In genomic region chr11:11656995-11657530, GRCm38 (mm10) we compare ENCODE assay signal across 12 mouse cellular contexts. TPM values are rescaled to one million over a fixed set of nuclear protein-coding genes. Genes with fewer than 3 reads are reported as not detected.
DNase-seq lines count a peak whose midpoint lies in the region; ATAC-seq lines count a peak whose summit lies in the region.
"Had no signal": no experiment of that assay in that cellular context is flagged by ENCODE, and none has a peak within 500 bp of the region (broad histone marks: within the 10 kb centered on the region; RNA-seq: fewer than 3 reads in every experiment).

No protein-coding gene starts in this region.

- WGBS in kidney, embryonic 15.5 days = 32% methylated on average over 5 of the region's 5 CpGs
- WGBS in midbrain, embryonic 14.5 days = 78% methylated on average over 5 of the region's 5 CpGs

- no peak overlapping the region for H3K27ac ChIP-seq in kidney, embryonic 15.5 days
- H3K27ac ChIP-seq in midbrain, embryonic 14.5 days (replicated peaks; ENCODE audit: low read depth, low read length) = no peak overlapping the region

- H3K4me2 ChIP-seq in kidney, embryonic 15.5 days = no peak overlapping the region
- H3K4me2 ChIP-seq in midbrain, embryonic 14.5 days (ENCODE audit: low read length) = no peak overlapping the region

- DNase-seq in kidney, postnatal 36 days = no peak
- DNase-seq in c-Kit-positive CD71-negative TER-119-negative erythroid progenitor cells, embryonic 14.5 days (ENCODE audit: low read depth) = peak; percentile 62
- peak; percentile 6 for DNase-seq in lung, postnatal 10 days
- DNase-seq in thymus, postnatal 0 days (ENCODE audit: low spot score) = peak; percentile 78
- DNase-seq in midbrain, embryonic 14.5 days = no peak
- no peak for DNase-seq in layer of hippocampus, postnatal 25 days (ENCODE audit: extremely low spot score in 1 of 2, low spot score in 1 of 2)
- DNase-seq: heart, postnatal 14 days; retina, postnatal 1 day had no signal

- H3K9ac ChIP-seq in kidney, embryonic 15.5 days = no peak overlapping the region
- no peak overlapping the region for H3K9ac ChIP-seq in midbrain, embryonic 14.5 days (replicated peaks; ENCODE audit: low read length)

- no peaks in the 10 kb centered on the region for H3K27me3 ChIP-seq in kidney, embryonic 15.5 days
- H3K27me3 ChIP-seq in midbrain, embryonic 14.5 days (ENCODE audit: control insufficient read depth, insufficient read depth, low read length) = no peaks in the 10 kb centered on the region

- H3K9me3 ChIP-seq in kidney, embryonic 15.5 days (replicated peaks) = no peaks in the 10 kb centered on the region
- no peaks in the 10 kb centered on the region for H3K9me3 ChIP-seq in midbrain, embryonic 14.5 days (ENCODE audit: control insufficient read depth, low read length)

- peak; percentile 66 for ATAC-seq in kidney, embryonic 15.5 days (replicated peaks; ENCODE audit: low FRiP score)
- ATAC-seq in midbrain, embryonic 14.5 days (ENCODE audit: low FRiP score, low TSS enrichment) = no peak
- no peak for ATAC-seq in frontal cortex, adult (ENCODE audit: low TSS enrichment)

- no peaks in the 10 kb centered on the region; the same call in 1 of the 2 replicates for H3K4me1 ChIP-seq in kidney, embryonic 15.5 days
- no peaks in the 10 kb centered on the region for H3K4me1 ChIP-seq in midbrain, embryonic 14.5 days (ENCODE audit: control insufficient read depth, insufficient read depth, low read length)

- H3K4me3 ChIP-seq in kidney, embryonic 15.5 days (replicated peaks) = no peak overlapping the region
- H3K4me3 ChIP-seq in midbrain, embryonic 14.5 days (replicated peaks; ENCODE audit: low read depth, low read length) = no peak overlapping the region

- no peaks in the 10 kb centered on the region for H3K36me3 ChIP-seq in kidney, embryonic 15.5 days
- H3K36me3 ChIP-seq in midbrain, embryonic 14.5 days (ENCODE audit: control insufficient read depth, insufficient read depth, low read length) = no peaks in the 10 kb centered on the region

RNA-seq across cellular contexts. Expression of gene Ikzf1, which starts 27.7 kb away (rescaled TPM):
- 0.85 and 1.3 TPM in 2 replicates for polyA plus RNA-seq in kidney, embryonic 15.5 days (2015; fragmentation: Nextera tagmentation; extraction: Ambion mirVana)
- polyA plus RNA-seq in thymus, postnatal 0 days (2015; fragmentation: Nextera tagmentation; extraction: Ambion mirVana) = 91.7 and 100 TPM in 2 replicates
- polyA plus RNA-seq in midbrain, embryonic 14.5 days (2014; fragmentation: Nextera tagmentation; extraction: Ambion mirVana) = 2.0 and 2.6 TPM in 2 replicates
- 1 to 10 TPM; 2.4 to 3.2 TPM for total RNA-seq in layer of hippocampus, postnatal 25 days (2021)

RNA-seq across cellular contexts. Expression of gene 4930512M02Rik, which starts 29.4 kb away (rescaled TPM):
- not detected in 2 replicates for polyA plus RNA-seq in kidney, embryonic 15.5 days (2015; fragmentation: Nextera tagmentation; extraction: Ambion mirVana)
- not detected in 2 replicates for polyA plus RNA-seq in thymus, postnatal 0 days (2015; fragmentation: Nextera tagmentation; extraction: Ambion mirVana)
- polyA plus RNA-seq in midbrain, embryonic 14.5 days (2014; fragmentation: Nextera tagmentation; extraction: Ambion mirVana) = not detected in 2 replicates
- total RNA-seq in layer of hippocampus, postnatal 25 days (2021) = not detected
- total RNA-seq: heart, postnatal 14 days; liver, adult 2 months had no signal
- polyA plus RNA-seq: embryonic facial prominence, embryonic 14.5 days; liver, adult 2 months had no signal

Comparison
In these comparisons a context has a peak if more than half of its experiments do, and no peak if none do; other contexts are left out.
1. DNase-seq: peak in c-Kit-positive CD71-negative TER-119-negative erythroid progenitor cells, embryonic 14.5 days (single experiment), lung, postnatal 10 days (single experiment) and thymus, postnatal 0 days (single experiment); none in kidney, postnatal 36 days (0 of 2), midbrain, embryonic 14.5 days (single experiment) and layer of hippocampus, postnatal 25 days (0 of 2).
2. RNA of gene Ikzf1, which starts 27.7 kb away (polyA plus RNA-seq): 91.7 to 100 TPM in thymus, postnatal 0 days; 2.0 to 2.6 TPM in midbrain, embryonic 14.5 days and 0.85 to 1.3 TPM in kidney, embryonic 15.5 days; every median in the first group is over 10 times any median in the second.